Mouse (Mus musculus) CH12.LX (cell line): Measurements from ENCODE around the gene Fam92b.

Experiments used
- ELF1 ChIP-seq: IDR thresholded peaks from 2 replicates; pipeline ENCODE4 v1.6.1; 2014; ENCODE audit warnings: low read depth, mild to moderate bottlenecking, inconsistent platforms, low read length, improper control_type of control experiment
- EP300 ChIP-seq: IDR thresholded peaks from 2 replicates; pipeline ENCODE4 v1.6.1; 2011; ENCODE audit warnings: low read length, improper control_type of control experiment
- HCFC1 ChIP-seq: IDR thresholded peaks from 2 replicates; pipeline ENCODE4 v1.6.1; 2012; ENCODE audit warnings: low read depth, mild to moderate bottlenecking, inconsistent platforms, low read length, improper control_type of control experiment
- JUND ChIP-seq: conservative IDR thresholded peaks from 2 replicates; pipeline ENCODE4 v1.6.1; 2011; ENCODE audit warnings: low read depth, low read length, improper control_type of control experiment
- MEF2A ChIP-seq: IDR thresholded peaks from 2 replicates; pipeline ENCODE4 v1.6.1; 2014; ENCODE audit warnings: low read depth, mild to moderate bottlenecking, inconsistent platforms, low read length, improper control_type of control experiment, borderline replicate concordance
- MXI1 ChIP-seq: IDR thresholded peaks from 2 replicates; pipeline ENCODE4 v1.6.1; 2011; ENCODE audit warnings: mild to moderate bottlenecking, low read depth, low read length, improper control_type of control experiment
- USF2 ChIP-seq: conservative IDR thresholded peaks from 2 replicates; pipeline ENCODE4 v1.6.1; 2011; ENCODE audit warnings: low read depth, low read length, improper control_type of control experiment
- ZMIZ1 ChIP-seq: IDR thresholded peaks from 2 replicates; pipeline ENCODE4 v1.6.1; 2012; ENCODE audit warnings: low read depth, mild to moderate bottlenecking, inconsistent platforms, low read length, improper control_type of control experiment

GRCm38 (mm10) chr8:120188510-120188909 lies 11.2 kb upstream of the Fam92b start:
- TF ChIP-seq EP300 (no peak), HCFC1 (no peak), MXI1 (no peak), ZMIZ1 (no peak), MEF2A (no peak), ELF1 (no peak), USF2 (no peak), JUND (no peak)
